Mouse (Mus musculus) erythroblast, embryonic 14.5 days (primary cell): ENCODE results near the gene Eef2. TPM values are rescaled to one million over a fixed set of nuclear protein-coding genes. Genes with fewer than 3 reads are reported as not detected.

Source experiments
- H3K27me3 ChIP-seq: 2 replicates; pipeline ENCODE4 v1.6.1; 2012; ENCODE audit warnings: inconsistent platforms; ENCODE audit not compliant: control insufficient read depth
- H3K36me3 ChIP-seq: 2 replicates; pipeline ENCODE4 v1.6.1; 2012; ENCODE audit warnings: mild to moderate bottlenecking, inconsistent platforms; ENCODE audit not compliant: control insufficient read depth
- H3K4me1 ChIP-seq: 2 replicates; pipeline ENCODE4 v1.6.1; 2012; ENCODE audit warnings: inconsistent platforms; ENCODE audit not compliant: control insufficient read depth
- H3K4me3 ChIP-seq: replicated peaks from 2 replicates; pipeline ENCODE3; 2012; ENCODE audit warnings: moderate library complexity, mild to moderate bottlenecking, inconsistent platforms
- H3K9me3 ChIP-seq: 2 replicates; pipeline ENCODE4 v1.6.1; 2012; ENCODE audit warnings: low read length, inconsistent platforms, mixed read lengths; ENCODE audit not compliant: control insufficient read depth
- GATA1 ChIP-seq: IDR thresholded peaks from 2 replicates; pipeline ENCODE4 v1.6.1; 2012; ENCODE audit warnings: low read length, inconsistent platforms, mixed read lengths
- TAL1 ChIP-seq: IDR thresholded peaks from 3 replicates; pipeline ENCODE4 v1.6.1; 2012; ENCODE audit warnings: low read length, inconsistent platforms, mixed read lengths
- polyA plus RNA-seq: library from polyadenylated mRNA; stranded (reverse); fragments of >175 nt; gene quantifications from 2 replicates; pipeline ENCODE4 v1.2.3, GENCODE M21; 2012

Eef2 gene
- polyA plus RNA-seq, 1 experiment, result 124 TPM

GRCm38 (mm10) chr10:81138821-81139528, 37.5 kb upstream of the Eef2 start:
- Histone ChIP-seq H3K4me3 (peak overlapping the region; percentile 89), H3K27me3 (no peaks in the 10 kb centered on the region; the same call in 1 of the 2 replicates), H3K36me3 (peaks cover 61% of the 10 kb centered on the region), H3K9me3 (peaks cover 16% of the 10 kb centered on the region), H3K4me1 (peaks cover 78% of the 10 kb centered on the region)
- TF ChIP-seq TAL1, result no peak
- TF ChIP-seq GATA1, result no peak

- Histone ChIP-seq H3K27me3 (no peaks in the 10 kb centered on the region; the same call in 1 of the 2 replicates), H3K4me1 (peaks cover 78% of the 10 kb centered on the region), H3K9me3 (peaks cover 21% of the 10 kb centered on the region), H3K36me3 (peaks cover 66% of the 10 kb centered on the region), H3K4me3 (peak overlapping the region; percentile 89)
- TF ChIP-seq GATA1, result no peak
- TF ChIP-seq TAL1, result no peak
Measured at GRCm38 (mm10) chr10:81139529-81139846, 36.9 kb upstream of the Eef2 start.

- no peaks in the 10 kb centered on the region; the same call in 1 of the 2 replicates for H3K27me3 ChIP-seq
- H3K9me3 ChIP-seq, result peaks cover 26% of the 10 kb centered on the region
- H3K36me3 ChIP-seq, result peaks cover 71% of the 10 kb centered on the region
- peak overlapping the region; percentile 89 for H3K4me3 ChIP-seq
- peaks cover 78% of the 10 kb centered on the region for H3K4me1 ChIP-seq
- TF ChIP-seq TAL1 (no peak), GATA1 (no peak)
Measured at GRCm38 (mm10) chr10:81140005-81140404, 36.4 kb upstream of the Eef2 start.

DNA sequence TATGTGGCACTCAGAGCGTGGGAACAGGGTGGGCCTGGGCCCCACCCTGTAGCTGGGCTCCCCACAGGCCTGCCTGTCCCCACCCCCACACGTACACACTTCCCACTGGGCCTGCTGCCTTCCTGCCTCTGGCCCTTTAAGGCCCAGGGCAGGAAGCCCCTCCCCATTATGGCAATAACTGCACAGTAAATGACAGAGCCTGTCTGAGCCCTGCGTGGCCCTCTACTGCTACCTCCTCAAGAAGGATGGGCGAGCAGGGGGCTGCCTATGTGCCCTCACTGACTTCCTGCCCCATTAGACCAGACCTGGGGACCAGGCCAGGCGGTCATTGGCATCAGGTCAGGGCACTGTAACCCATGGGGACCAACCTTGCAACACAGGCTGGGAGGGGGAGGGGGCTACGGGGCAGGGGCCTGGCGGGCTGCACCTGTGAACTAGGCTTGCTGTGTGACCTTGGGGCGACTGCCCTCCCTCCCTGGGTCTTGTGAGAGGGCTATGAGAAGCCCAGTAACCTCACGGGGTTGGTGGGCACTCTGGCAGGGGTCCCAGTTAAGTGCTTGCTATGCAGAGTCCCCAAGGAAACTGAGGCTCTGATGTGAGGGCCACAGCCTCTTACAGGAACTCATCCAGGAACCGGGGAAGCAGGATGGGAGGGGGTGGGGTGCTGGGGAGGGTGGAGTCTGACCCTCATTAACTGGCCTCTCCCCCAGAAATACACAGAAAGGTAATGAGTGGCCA, 35.5 kb upstream of the Eef2 start:
- Histone ChIP-seq H3K9me3 (peaks cover 34% of the 10 kb centered on the region), H3K4me1 (peaks cover 78% of the 10 kb centered on the region), H3K36me3 (peaks cover 80% of the 10 kb centered on the region), H3K27me3 (no peaks in the 10 kb centered on the region; the same call in 1 of the 2 replicates), H3K4me3 (peak overlapping the region; percentile 89)
- no peak for TF ChIP-seq GATA1
- no peak for TF ChIP-seq TAL1

GRCm38 (mm10) chr10:81141455-81142210, 34.8 kb upstream of the Eef2 start:
- Histone ChIP-seq H3K4me1 (peaks cover 85% of the 10 kb centered on the region), H3K27me3 (no peaks in the 10 kb centered on the region; the same call in 1 of the 2 replicates), H3K4me3 (peak overlapping the region; percentile 89), H3K36me3 (peaks cover 87% of the 10 kb centered on the region), H3K9me3 (peaks cover 40% of the 10 kb centered on the region)
- no peak for TF ChIP-seq GATA1
- no peak for TF ChIP-seq TAL1

GRCm38 (mm10) chr10:81142551-81142981, 33.9 kb upstream of the Eef2 start:
- TF ChIP-seq TAL1, result no peak
- no peak for TF ChIP-seq GATA1
- peaks cover 50% of the 10 kb centered on the region for H3K9me3 ChIP-seq
- H3K36me3 ChIP-seq, result peaks cover 97% of the 10 kb centered on the region
- no peak overlapping the region for H3K4me3 ChIP-seq
- H3K4me1 ChIP-seq, result peaks cover 91% of the 10 kb centered on the region
- no peaks in the 10 kb centered on the region; the same call in 1 of the 2 replicates for H3K27me3 ChIP-seq

DNA sequence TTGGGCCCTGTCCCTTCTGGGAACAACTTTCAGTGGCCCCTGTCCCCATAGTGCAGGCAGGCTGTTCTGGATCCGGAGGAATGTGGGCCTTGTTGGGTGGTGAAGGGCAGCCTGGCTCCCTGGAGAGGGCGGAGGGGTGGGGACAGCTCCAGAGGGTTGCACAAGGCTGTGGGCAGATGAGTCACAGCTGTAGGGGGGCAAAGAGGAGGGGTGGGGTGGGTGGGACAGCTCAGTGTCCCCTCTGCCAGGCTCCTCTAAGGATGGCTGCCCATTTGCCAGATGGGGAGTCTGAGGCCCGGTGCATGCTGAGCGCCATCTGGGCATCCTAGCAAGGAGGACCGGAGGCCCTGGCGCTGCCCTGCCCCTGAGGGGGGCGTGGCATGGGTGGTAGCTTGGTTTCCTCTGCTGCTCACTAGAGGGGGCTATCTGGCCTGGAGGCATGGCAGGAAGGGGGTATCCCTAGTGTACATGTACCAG, 33.2 kb upstream of the Eef2 start:
- H3K4me1 ChIP-seq, result peaks cover 93% of the 10 kb centered on the region
- H3K27me3 ChIP-seq, result peaks cover 6% of the 10 kb centered on the region; the same call in 1 of the 2 replicates
- TF ChIP-seq TAL1 (no peak), GATA1 (no peak)
- peaks cover 56% of the 10 kb centered on the region for H3K9me3 ChIP-seq
- H3K36me3 ChIP-seq, result peaks cover 100% of the 10 kb centered on the region
- no peak overlapping the region for H3K4me3 ChIP-seq

GRCm38 (mm10) chr10:81143845-81144437, 32.5 kb upstream of the Eef2 start:
- H3K4me1 ChIP-seq, result peaks cover 85% of the 10 kb centered on the region
- no peak for TF ChIP-seq GATA1
- no peak for TF ChIP-seq TAL1
- peaks cover 6% of the 10 kb centered on the region; the same call in 1 of the 2 replicates for H3K27me3 ChIP-seq
- H3K4me3 ChIP-seq, result no peak overlapping the region
- peaks cover 100% of the 10 kb centered on the region for H3K36me3 ChIP-seq
- H3K9me3 ChIP-seq, result peaks cover 63% of the 10 kb centered on the region
